Mouse (Mus musculus): ENCODE data around the gene Cbfa2t3.

DNA sequence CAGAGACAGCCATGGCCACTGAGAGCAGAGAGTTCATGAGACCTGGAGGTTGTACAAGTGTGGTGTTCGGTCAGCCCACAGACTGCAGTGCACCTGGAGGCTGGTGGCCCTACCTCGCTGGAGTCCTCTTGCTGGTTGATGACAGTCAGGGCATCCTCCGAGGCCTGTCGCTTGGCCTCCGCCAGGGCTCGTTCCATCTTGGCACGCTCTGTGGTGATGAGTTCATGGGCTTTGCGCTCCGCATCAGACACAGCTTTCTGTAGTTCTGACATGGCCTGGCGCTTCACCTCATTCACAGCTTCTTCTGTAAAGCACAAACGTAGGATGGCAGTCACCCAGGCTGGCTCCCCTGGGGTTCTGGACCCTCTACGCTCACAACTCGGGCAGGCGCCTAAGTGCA, 65.7 kb downstream of the Cbfa2t3 start:
- TF ChIP-seq CTCF (IDR thresholded peaks at IDR 0.05; ENCODE audit: insufficient read depth, low read depth, low read length) (no peak), POLR2A (IDR thresholded peaks at IDR 0.05; ENCODE audit: insufficient read depth, low read depth, low read length) (no peak)
